Mouse (Mus musculus) kidney, adult 2 months (tissue): ENCODE results near the gene Gm11437. TPM values are rescaled to one million over a fixed set of nuclear protein-coding genes. Genes with fewer than 3 reads are reported as not detected.

ENCODE experiments used
- DNase-seq: peaks from one replicate; pipeline ENCODE4 v3.0.0; 2021
- H3K27ac ChIP-seq: fragments of 200-500 bp; 2 replicates; pipeline ENCODE4 v1.5.1; 2012; ENCODE audit warnings: low read depth, low read length, control low read depth, inconsistent platforms; ENCODE audit not compliant: insufficient read depth
- H3K27me3 ChIP-seq: fragments of 200-500 bp; replicated peaks from 2 replicates; pipeline ENCODE4 v1.6.1; 2012; ENCODE audit warnings: mild to moderate bottlenecking, moderate library complexity, low read length, inconsistent platforms; ENCODE audit not compliant: control insufficient read depth, insufficient read depth
- H3K36me3 ChIP-seq: fragments of 200-500 bp; 2 replicates; pipeline ENCODE4 v1.6.1; 2012; ENCODE audit warnings: mild to moderate bottlenecking, moderate library complexity, low read length, inconsistent platforms; ENCODE audit not compliant: control insufficient read depth, insufficient read depth
- H3K4me1 ChIP-seq: fragments of 200-500 bp; 2 replicates; pipeline ENCODE4 v1.6.1; 2011; ENCODE audit warnings: low read length; ENCODE audit not compliant: control insufficient read depth, insufficient read depth
- H3K4me3 ChIP-seq: fragments of 200-500 bp; 2 replicates; pipeline ENCODE4 v1.5.1; 2011; ENCODE audit warnings: mild to moderate bottlenecking, low read depth, low read length, control low read depth; ENCODE audit not compliant: insufficient read depth
- CTCF ChIP-seq: fragments of 200-500 bp; conservative IDR thresholded peaks from 2 replicates; pipeline ENCODE4 v1.5.1; 2011; ENCODE audit warnings: low read depth, mild to moderate bottlenecking, control low read depth, low read length, moderate library complexity, mixed read lengths; ENCODE audit not compliant: insufficient read depth, insufficient read length
- POLR2A ChIP-seq: fragments of 200-500 bp; IDR thresholded peaks from one replicate; pipeline ENCODE4 v1.6.1; 2011; ENCODE audit warnings: low read depth, low read length, control low read depth
- polyA plus RNA-seq: library from polyadenylated mRNA; depleted of rRNA; stranded (reverse); fragments of >200 nt; gene quantifications from 2 replicates; pipeline ENCODE4 v1.2.3, GENCODE M21; 2012; rRNA removed

Gm11437 gene
- polyA plus RNA-seq, 1 experiment: not detected

GRCm38 (mm10) chr11:84101182-84101581 lies 66.1 kb downstream of the Gm11437 start:
- H3K27ac ChIP-seq: no peak overlapping the region
- no peak overlapping the region for H3K4me3 ChIP-seq
- H3K27me3 ChIP-seq: no peaks in the 10 kb centered on the region
- TF ChIP-seq CTCF (no peak), POLR2A (no peak)
- no peak for DNase-seq
- no peaks in the 10 kb centered on the region for H3K4me1 ChIP-seq
- H3K36me3 ChIP-seq: no peaks in the 10 kb centered on the region; the same call in 1 of the 2 replicates

Other genes with a start within 250 kb of the Gm11437 start
- gene Ddx52, start 225.4 kb downstream of the Gm11437 start, polyA plus RNA-seq: 5.5 and 7.2 TPM in 2 replicates
- gene Synrg, start 203.0 kb downstream of the Gm11437 start, polyA plus RNA-seq: 21.0 and 25.8 TPM in 2 replicates
- 60.3 and 65.0 TPM in 2 replicates for gene Dusp14, start 98.2 kb downstream of the Gm11437 start, polyA plus RNA-seq
- 5.2 and 5.6 TPM in 2 replicates for gene Tada2a, start 37.9 kb downstream of the Gm11437 start, polyA plus RNA-seq
- 38.5 and 41.9 TPM in 2 replicates for gene Acaca, start 37.8 kb downstream of the Gm11437 start, polyA plus RNA-seq